Mouse (Mus musculus) C2C12 (cell line): ENCODE measurements around the gene Isg20l2. TPM values are rescaled to one million over a fixed set of nuclear protein-coding genes. Genes with fewer than 3 reads are reported as not detected.

ENCODE experiments used
- H3K27me3 ChIP-seq: one replicate; pipeline ENCODE4 v1.6.1; 2011; ENCODE audit not compliant: control insufficient read depth, insufficient read depth, insufficient read length
- H3K36me3 ChIP-seq: one replicate; pipeline ENCODE4 v1.6.1; 2011; ENCODE audit not compliant: control insufficient read depth, insufficient read depth
- H3K4me3 ChIP-seq: one replicate; pipeline ENCODE4 v1.5.1; 2011; ENCODE audit warnings: mild to moderate bottlenecking, control low read depth; ENCODE audit not compliant: poor library complexity, insufficient read depth, severe bottlenecking
- H3K79me2 ChIP-seq: one replicate; pipeline ENCODE4 v1.6.1; 2011; ENCODE audit not compliant: control insufficient read depth, insufficient read depth
- H3K79me3 ChIP-seq: one replicate; pipeline ENCODE4 v1.6.1; 2011; ENCODE audit warnings: low read depth, control low read depth
- H3ac ChIP-seq: one replicate; pipeline ENCODE3; 2011; ENCODE audit warnings: low read depth; ENCODE audit not compliant: control insufficient read depth, insufficient read length
- CEBPB ChIP-seq: IDR thresholded peaks from one replicate; pipeline ENCODE4 v1.6.1; 2011; ENCODE audit warnings: low read depth, mild to moderate bottlenecking, control low read depth, moderate library complexity
- CTCF ChIP-seq: IDR thresholded peaks from one replicate; pipeline ENCODE4 v1.5.1; 2011; ENCODE audit not compliant: control insufficient read depth, insufficient read depth, insufficient read length
- FOSL1 ChIP-seq: IDR thresholded peaks from one replicate; pipeline ENCODE4 v1.8.0; 2011; ENCODE audit warnings: mild to moderate bottlenecking, low read length; ENCODE audit not compliant: poor library complexity, insufficient read depth, severe bottlenecking
- MAX ChIP-seq: IDR thresholded peaks from one replicate; pipeline ENCODE4 v1.6.1; 2011; ENCODE audit warnings: mild to moderate bottlenecking, control low read depth
- MYOD1 ChIP-seq: IDR thresholded peaks from one replicate; pipeline ENCODE4 v1.6.1; 2011; ENCODE audit warnings: low read depth; ENCODE audit not compliant: control insufficient read depth, insufficient read length
- MYOG ChIP-seq: IDR thresholded peaks from one replicate; pipeline ENCODE4 v1.6.1; 2011; ENCODE audit not compliant: control insufficient read depth, insufficient read length; ENCODE audit errors: extremely low read depth
- USF1 ChIP-seq: IDR thresholded peaks from one replicate; pipeline ENCODE4 v1.6.1; 2011; ENCODE audit warnings: low read depth, mild to moderate bottlenecking, control low read depth, moderate library complexity
- polyA plus RNA-seq: library from polyadenylated mRNA; unstranded; fragments of >200 nt; fragmentation: generic; extraction: Trizol; gene quantifications from one replicate; pipeline ENCODE4 v1.2.1, GENCODE M21; 2012; ENCODE audit warnings: missing spikeins

The Isg20l2 gene
- polyA plus RNA-seq, 1 experiment: 25.0 TPM

- no peaks in the 10 kb centered on the region for H3K27me3 ChIP-seq
- peaks cover 50% of the 10 kb centered on the region for H3K79me2 ChIP-seq
- H3K36me3 ChIP-seq: peaks cover 66% of the 10 kb centered on the region
- H3K4me3 ChIP-seq: no peak overlapping the region
- peaks cover 31% of the 10 kb centered on the region for H3K79me3 ChIP-seq
- TF ChIP-seq MAX (no peak), MYOG (no peak), USF1 (no peak), CEBPB (no peak), CTCF (no peak), FOSL1 (no peak), MYOD1 (no peak)
- no peak overlapping the region for H3ac ChIP-seq
Measured at GRCm38 (mm10) chr3:87927452-87927851, 2.7 kb upstream of the Isg20l2 start.

- H3K27me3 ChIP-seq: no peaks in the 10 kb centered on the region
- peaks cover 70% of the 10 kb centered on the region for H3K79me2 ChIP-seq
- H3ac ChIP-seq: peak overlapping the region; percentile 98
- no peak for TF ChIP-seq CEBPB
- TF ChIP-seq FOSL1: no peak
- no peak for TF ChIP-seq CTCF
- H3K36me3 ChIP-seq: peaks cover 67% of the 10 kb centered on the region
- H3K4me3 ChIP-seq: peak overlapping the region; percentile 75
- peaks cover 49% of the 10 kb centered on the region for H3K79me3 ChIP-seq
Measured at GRCm38 (mm10) chr3:87929341-87930077, 605 bp upstream of the Isg20l2 start.

- Histone ChIP-seq H3K36me3 (peaks cover 76% of the 10 kb centered on the region), H3ac (peak overlapping the region; percentile 3), H3K4me3 (no peak overlapping the region), H3K79me3 (peaks cover 79% of the 10 kb centered on the region), H3K79me2 (peaks cover 99% of the 10 kb centered on the region), H3K27me3 (no peaks in the 10 kb centered on the region)
- TF ChIP-seq MYOG (no peak), USF1 (no peak), FOSL1 (no peak), CEBPB (no peak), MAX (no peak)
Measured at GRCm38 (mm10) chr3:87934026-87934425, 3.9 kb downstream of the Isg20l2 start.

GRCm38 (mm10) chr3:87934501-87934900, 4.4 kb downstream of the Isg20l2 start:
- TF ChIP-seq FOSL1: no peak
- TF ChIP-seq CEBPB: no peak
- TF ChIP-seq MYOD1: no peak
- no peak for TF ChIP-seq USF1
- no peak for TF ChIP-seq MYOG
- peaks cover 80% of the 10 kb centered on the region for H3K36me3 ChIP-seq
- H3K4me3 ChIP-seq: no peak overlapping the region

DNA sequence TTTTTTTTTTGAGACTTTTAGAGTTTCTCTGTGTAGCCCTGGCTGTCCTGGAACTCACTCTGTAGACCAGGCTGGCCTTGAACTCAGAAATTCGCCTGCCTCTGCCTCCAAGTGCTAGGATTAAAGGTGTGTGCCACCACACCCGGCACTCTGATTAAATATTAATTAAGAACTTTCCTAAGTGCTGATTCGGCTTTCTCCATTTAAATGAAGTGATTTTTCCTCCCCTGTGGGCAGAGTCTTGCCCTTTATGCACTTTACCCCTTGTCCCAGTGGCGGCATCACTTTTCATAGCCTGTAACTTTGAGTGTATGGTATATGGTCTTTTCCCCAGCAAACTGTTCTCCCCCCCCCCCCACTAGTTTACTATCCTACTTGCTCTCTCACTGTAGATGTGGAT, 5.1 kb downstream of the Isg20l2 start:
- Histone ChIP-seq H3K79me3 (peaks cover 73% of the 10 kb centered on the region), H3K79me2 (peaks cover 93% of the 10 kb centered on the region), H3K27me3 (no peaks in the 10 kb centered on the region), H3ac (no peak overlapping the region), H3K36me3 (peaks cover 87% of the 10 kb centered on the region), H3K4me3 (no peak overlapping the region)
- TF ChIP-seq CTCF (no peak), MYOG (no peak), USF1 (no peak)

More at GRCm38 (mm10) chr3:87934501-87934900, 4.4 kb downstream of the Isg20l2 start:
- H3ac ChIP-seq: no peak overlapping the region
- H3K79me3 ChIP-seq: peaks cover 74% of the 10 kb centered on the region
- no peaks in the 10 kb centered on the region for H3K27me3 ChIP-seq
- peaks cover 99% of the 10 kb centered on the region for H3K79me2 ChIP-seq

DNA sequence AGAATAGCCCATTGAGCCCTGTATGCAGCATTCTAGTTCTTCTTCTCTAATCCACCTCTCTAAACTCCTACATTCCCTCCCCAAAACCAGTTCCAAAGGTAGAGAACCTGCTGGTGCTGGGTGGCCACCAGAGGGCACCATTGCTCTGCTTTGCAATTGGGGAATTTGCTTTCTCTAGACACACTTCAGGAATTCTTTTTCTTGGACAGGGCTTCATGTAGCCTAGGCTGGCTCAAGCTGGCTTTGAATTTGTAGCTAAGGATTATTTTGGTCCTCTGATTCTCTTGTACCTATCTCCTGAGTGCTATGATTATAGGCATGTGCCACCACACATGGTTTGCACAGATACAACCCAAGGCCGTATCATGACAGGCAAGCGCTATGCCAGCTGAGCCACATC, 5.7 kb downstream of the Isg20l2 start:
- TF ChIP-seq USF1 (no peak), CTCF (peak; percentile 68)
- Histone ChIP-seq H3K4me3 (no peak overlapping the region), H3ac (no peak overlapping the region), H3K79me2 (peaks cover 87% of the 10 kb centered on the region), H3K27me3 (no peaks in the 10 kb centered on the region), H3K36me3 (peaks cover 92% of the 10 kb centered on the region), H3K79me3 (peaks cover 69% of the 10 kb centered on the region)
